8 mouse cellular contexts compared by ENCODE assay signal in genomic region chr10:30618918-30619210, GRCm38 (mm10). TPM values are rescaled to one million over a fixed set of nuclear protein-coding genes. Genes with fewer than 3 reads are reported as not detected.
DNase-seq lines count a peak whose midpoint lies in the region; ATAC-seq and TF ChIP-seq lines count a peak whose summit lies in the region.

No protein-coding gene starts in this region.

- TF ChIP-seq RAD21 in CH12.LX (IDR thresholded peaks at IDR 0.05; ENCODE audit: low read depth, low read length) = no peak

- H3K9me3 ChIP-seq in CH12.LX (replicated peaks; ENCODE audit: low read length) = no peaks in the 10 kb centered on the region
- H3K9me3 ChIP-seq in forebrain, postnatal 0 days (ENCODE audit: low read length) = no peaks in the 10 kb centered on the region
- H3K9me3 ChIP-seq in liver, embryonic 15.5 days (replicated peaks) = no peaks in the 10 kb centered on the region

- dilution Hi-C loops in CH12.LX (cut with MboI; ENCODE audit: extremely low pct_ligation_motif_present, extremely low pct_unique_long_range_greater_than_20kb, low sequenced_read_pairs) = no loop called here

- no peaks in the 10 kb centered on the region for H3K79me2 ChIP-seq in heart, adult 2 months (replicated peaks; ENCODE audit: control insufficient read depth, insufficient read depth, low read length)
- 0 out of 2 replicates have a peak, but pooled peaks cover 2% of the 10 kb centered on the region for H3K79me2 ChIP-seq in CH12.LX (replicated peaks; ENCODE audit: control insufficient read depth, extremely low read depth, insufficient read depth, poor library complexity, severe bottlenecking)

- TF ChIP-seq POLR2A in heart, adult 2 months (IDR thresholded peaks at IDR 0.05; ENCODE audit: insufficient read depth, low read depth, low read length) = no peak
- no peak for TF ChIP-seq POLR2A in CH12.LX (IDR thresholded peaks at IDR 0.05; ENCODE audit: low read depth, low read length)

- no peak for TF ChIP-seq EP300 in heart, adult 2 months (IDR thresholded peaks at IDR 0.05; ENCODE audit: insufficient read depth, low read depth, low read length)
- no peak for TF ChIP-seq EP300 in CH12.LX (IDR thresholded peaks at IDR 0.05; ENCODE audit: low read length)

- no peak overlapping the region for H3K9ac ChIP-seq in heart, adult 2 months (ENCODE audit: low read depth, low read length)
- H3K9ac ChIP-seq in CH12.LX (ENCODE audit: insufficient read depth, low read depth) = peak overlapping the region; percentile 76
- peak overlapping the region; percentile 57 for H3K9ac ChIP-seq in forebrain, postnatal 0 days
- peak overlapping the region; percentile 71 for H3K9ac ChIP-seq in liver, embryonic 15.5 days

- H3K36me3 ChIP-seq in heart, adult 2 months (ENCODE audit: control insufficient read depth, insufficient read depth, low read length) = no peaks in the 10 kb centered on the region; the same call in 1 of the 2 replicates
- H3K36me3 ChIP-seq in CH12.LX (replicated peaks in 1 of 2; ENCODE audit: control insufficient read depth in 1 of 2, insufficient read depth in 1 of 2, low read length in 1 of 2) = no peaks in the 10 kb centered on the region
- H3K36me3 ChIP-seq in forebrain, postnatal 0 days (ENCODE audit: insufficient read depth) = no peaks in the 10 kb centered on the region
- H3K36me3 ChIP-seq in liver, embryonic 15.5 days (replicated peaks) = no peaks in the 10 kb centered on the region

- H3K4me1 ChIP-seq in heart, adult 2 months (ENCODE audit: control insufficient read depth, insufficient read depth, low read length) = no peaks in the 10 kb centered on the region; the same call in 1 of the 2 replicates
- H3K4me1 ChIP-seq in CH12.LX (ENCODE audit: control insufficient read depth in 1 of 2, insufficient read depth in 2 of 2) = peaks cover 0 to 24% of the 10 kb centered on the region in 2 experiments; a peak in 3 of 4 replicates
- no peaks in the 10 kb centered on the region for H3K4me1 ChIP-seq in forebrain, postnatal 0 days (ENCODE audit: insufficient read depth)
- H3K4me1 ChIP-seq in liver, embryonic 15.5 days (replicated peaks) = peaks cover 14% of the 10 kb centered on the region

- H3K27me3 ChIP-seq in heart, adult 2 months (ENCODE audit: control insufficient read depth, insufficient read depth, low read length) = no peaks in the 10 kb centered on the region
- H3K27me3 ChIP-seq in CH12.LX (replicated peaks) = no peaks in the 10 kb centered on the region
- H3K27me3 ChIP-seq in forebrain, postnatal 0 days (ENCODE audit: insufficient read depth, low read length) = no peaks in the 10 kb centered on the region
- H3K27me3 ChIP-seq in liver, embryonic 15.5 days = peaks cover 7% of the 10 kb centered on the region; the same call in 1 of the 2 replicates

- intact Hi-C loops in heart, adult 2 months (cut with DNase I) = loop anchor here (2.0 to 10.0 kb wide), 3 partner anchors 18 to 990 kb away; partner anchors contain the start of genes Hddc2, Rnf217 and Trmt11

- in situ Hi-C loops in CH12.LX (cut with MboI; ENCODE audit: low pct_ligation_motif_present, low pct_unique_long_range_greater_than_20kb, low sequenced_read_pairs) = loop anchor here (5.0 to 25.0 kb wide), 2 partner anchors 98 to 693 kb away; partner anchors contain the start of gene Hddc2

- H3K27ac ChIP-seq in heart, adult 2 months = peak overlapping the region; percentile 99
- H3K27ac ChIP-seq in CH12.LX (ENCODE audit: insufficient read depth, low read depth) = no peak overlapping the region
- H3K27ac ChIP-seq in forebrain, postnatal 0 days (ENCODE audit: low read depth, low read length) = peak overlapping the region; percentile 85
- H3K27ac ChIP-seq in liver, embryonic 15.5 days (replicated peaks) = peak overlapping the region; percentile 97

- peak overlapping the region; percentile 75 for H3K4me2 ChIP-seq in CH12.LX (ENCODE audit: insufficient read depth, low read depth, poor library complexity, severe bottlenecking)
- peak overlapping the region; percentile 66 for H3K4me2 ChIP-seq in forebrain, postnatal 0 days (ENCODE audit: low read depth)
- peak overlapping the region; percentile 79 for H3K4me2 ChIP-seq in liver, embryonic 15.5 days

- no peak for ATAC-seq in forebrain, postnatal 0 days
- ATAC-seq in liver, embryonic 15.5 days (ENCODE audit: insufficient read depth) = no peak

- WGBS in heart, adult 2 months = 35% methylated on average over 3 of the region's 3 CpGs
- WGBS in forebrain, postnatal 0 days = 35% methylated on average over 3 of the region's 3 CpGs
- 43% methylated on average over 3 of the region's 3 CpGs for WGBS in liver, embryonic 15.5 days (ENCODE audit: insufficient replicate concordance)

- no peak for DNase-seq in heart, adult 2 months
- no peak for DNase-seq in heart, adult 18-20 months
- DNase-seq in CH12.LX (ENCODE audit: extremely low read depth) = no peak
- DNase-seq in forebrain, postnatal 0 days = no peak
- no peak for DNase-seq in cerebellum, adult 18-20 months
- DNase-seq in layer of hippocampus, adult 11-12 months (ENCODE audit: low spot score) = no peak
- no peak for DNase-seq in cerebellum, postnatal 14 days

- peak overlapping the region; percentile 59 for H3K4me3 ChIP-seq in heart, adult 2 months
- H3K4me3 ChIP-seq in CH12.LX (replicated peaks in 1 of 3; ENCODE audit: low read depth in 2 of 3, low read length in 2 of 3, poor library complexity in 1 of 3) = peak overlapping the region; percentile 51 to 64 (median 58)
- peak overlapping the region; percentile 58 for H3K4me3 ChIP-seq in forebrain, postnatal 0 days (ENCODE audit: low read depth, low read length)
- H3K4me3 ChIP-seq in liver, embryonic 15.5 days (replicated peaks) = peak overlapping the region; percentile 74

- TF ChIP-seq CTCF in heart, adult 2 months (IDR thresholded peaks at IDR 0.05) = no peak
- no peak for TF ChIP-seq CTCF in CH12.LX (conservative IDR thresholded peaks at IDR 0.05 in 1 of 2, IDR thresholded peaks at IDR 0.05 in 1 of 2; ENCODE audit: low read depth in 2 of 2, low read length in 2 of 2)
- TF ChIP-seq CTCF in forebrain, postnatal 0 days (IDR thresholded peaks at IDR 0.05; ENCODE audit: low read depth) = no peak

TF ChIP-seq in CH12.LX, 34 proteins besides CTCF, POLR2A, EP300 and RAD21:
- TF ChIP-seq NELFE (IDR thresholded peaks at IDR 0.05; ENCODE audit: low read depth, low read length) (no peak), MYC (IDR thresholded peaks at IDR 0.05; ENCODE audit: low read depth, low read length) (no peak), PAX5 (IDR thresholded peaks at IDR 0.05; ENCODE audit: low read length) (no peak), JUND (conservative IDR thresholded peaks at IDR 0.05; ENCODE audit: low read depth, low read length) (no peak), BHLHE40 (IDR thresholded peaks at IDR 0.05; ENCODE audit: low read depth, low read length) (no peak), RCOR1 (conservative IDR thresholded peaks at IDR 0.05; ENCODE audit: low read depth, low read length) (no peak), ELF1 (IDR thresholded peaks at IDR 0.05; ENCODE audit: low read depth, low read length) (no peak), POLR2AphosphoS2 (IDR thresholded peaks at IDR 0.05; ENCODE audit: low read depth, low read length) (no peak), USF2 (conservative IDR thresholded peaks at IDR 0.05; ENCODE audit: low read depth, low read length) (no peak), MAZ (IDR thresholded peaks at IDR 0.05; ENCODE audit: low read depth, low read length) (no peak), MEF2A (IDR thresholded peaks at IDR 0.05; ENCODE audit: borderline replicate concordance, low read depth, low read length) (no peak), TBP (conservative IDR thresholded peaks at IDR 0.05; ENCODE audit: low read depth, low read length) (no peak)

RNA-seq across cellular contexts. Expression of gene Hint3, which starts 10.6 kb away (rescaled TPM):
- 10 to 100 TPM; 70.1 to 92.3 TPM for total RNA-seq in heart, adult 2 months (2021)
- 22.4 and 40.4 TPM in 2 replicates for polyA plus RNA-seq in heart, adult 2 months (2012; rRNA removed)
- 10 to 100 TPM; 89.6 to 92.2 TPM for total RNA-seq in heart, adult 18-20 months (2021)
- total RNA-seq in CH12.LX (2012; rRNA removed) (9.7 and 14.2 TPM in 2 replicates), CH12.LX (2014; rRNA removed) (16.1 TPM in 2 replicates)
- polyA plus RNA-seq in CH12.LX (2012; ENCODE audit: insufficient read length, low read depth) = 10.3 and 14.5 TPM in 2 replicates
- 30.8 and 43.8 TPM in 2 replicates for total RNA-seq in forebrain, postnatal 0 days (2014; rRNA removed)
- polyA plus RNA-seq in forebrain, postnatal 0 days (2015; fragmentation: Nextera tagmentation; extraction: Ambion mirVana) = 13.3 and 15.6 TPM in 2 replicates
- polyA plus RNA-seq in liver, embryonic 15.5 days (2015; fragmentation: Nextera tagmentation; extraction: Ambion mirVana) = 13.3 and 15.6 TPM in 2 replicates

RNA-seq across cellular contexts. Expression of gene Trmt11, which starts 18.3 kb away (rescaled TPM):
- total RNA-seq in heart, adult 2 months (2021) = 1 to 10 TPM; 4.3 to 6.4 TPM
- 1.1 and 3.0 TPM in 2 replicates for polyA plus RNA-seq in heart, adult 2 months (2012; rRNA removed)
- total RNA-seq in heart, adult 18-20 months (2021) = 1 to 10 TPM; 4.6 to 7.8 TPM
- total RNA-seq in CH12.LX (2012; rRNA removed) (11.9 and 15.4 TPM in 2 replicates), CH12.LX (2014; rRNA removed) (40.3 and 45.5 TPM in 2 replicates)
- polyA plus RNA-seq in CH12.LX (2012; ENCODE audit: insufficient read length, low read depth) = 21.1 and 24.6 TPM in 2 replicates
- total RNA-seq in forebrain, postnatal 0 days (2014; rRNA removed) = 13.9 and 18.3 TPM in 2 replicates
- 16.2 and 19.9 TPM in 2 replicates for polyA plus RNA-seq in forebrain, postnatal 0 days (2015; fragmentation: Nextera tagmentation; extraction: Ambion mirVana)
- polyA plus RNA-seq in liver, embryonic 15.5 days (2015; fragmentation: Nextera tagmentation; extraction: Ambion mirVana) = 13.4 and 14.7 TPM in 2 replicates
